Mouse (Mus musculus) intestine, embryonic 15.5 days (tissue): ENCODE measurements at regions not wholly inside any gene's neighbourhood (a gene's known extent, or its start where the extent isn't known, plus 50 kb on each side); places are given as distances from the start of the nearest gene placed in this dataset.

Experiments used
- ATAC-seq: fragments of 200-750 bp; cut with Nextera tagmentation; 2 replicates; pipeline ENCODE4 v1.8.0; 2017; ENCODE audit warnings: moderate TSS enrichment, moderate library complexity
- H3K27ac ChIP-seq: fragments of 300-500 bp; sonication (generic); 2 replicates; pipeline ENCODE4 v1.5.1; 2015; ENCODE audit warnings: mild to moderate bottlenecking, inconsistent platforms
- H3K27me3 ChIP-seq: fragments of 300-500 bp; sonication (generic); replicated peaks from 2 replicates; pipeline ENCODE4 v1.6.1; 2015; ENCODE audit warnings: inconsistent platforms
- H3K36me3 ChIP-seq: fragments of 300-500 bp; sonication (generic); 2 replicates; pipeline ENCODE4 v1.6.1; 2015; ENCODE audit warnings: inconsistent platforms
- H3K4me1 ChIP-seq: fragments of 300-500 bp; sonication (generic); replicated peaks from 2 replicates; pipeline ENCODE4 v1.6.1; 2015; ENCODE audit warnings: inconsistent platforms
- H3K4me2 ChIP-seq: fragments of 300-500 bp; sonication (generic); replicated peaks from 2 replicates; pipeline ENCODE4 v1.6.1; 2015; ENCODE audit warnings: mild to moderate bottlenecking, inconsistent platforms
- H3K4me3 ChIP-seq: fragments of 300-500 bp; sonication (generic); replicated peaks from 2 replicates; pipeline ENCODE4 v1.5.1; 2015; ENCODE audit warnings: inconsistent platforms
- H3K9ac ChIP-seq: fragments of 300-500 bp; sonication (generic); 2 replicates; pipeline ENCODE4 v1.6.1; 2015; ENCODE audit warnings: inconsistent platforms
- H3K9me3 ChIP-seq: fragments of 300-500 bp; sonication (generic); 2 replicates; pipeline ENCODE4 v1.6.1; 2016; ENCODE audit warnings: inconsistent platforms
- WGBS: fragments of 180-500 bp; shearing (Covaris S2); methylation state at CpG from one replicate; pipeline ENCODE4 v1.1.7; 2015; 5-methylcytosine and 5-hydroxymethylcytosine counted together

GRCm38 (mm10) chr10:118739849-118740481 lies 130.0 kb downstream of the Dyrk2 start:
- H3K9me3 ChIP-seq = no peaks in the 10 kb centered on the region
- no peak for ATAC-seq
- H3K9ac ChIP-seq = no peak overlapping the region
- WGBS = 74% methylated on average over 10 of the region's 10 CpGs
- no peaks in the 10 kb centered on the region for H3K27me3 ChIP-seq
- H3K27ac ChIP-seq = no peak overlapping the region
- no peak overlapping the region for H3K4me2 ChIP-seq
- no peaks in the 10 kb centered on the region for H3K36me3 ChIP-seq
- no peak overlapping the region for H3K4me3 ChIP-seq
- no peaks in the 10 kb centered on the region for H3K4me1 ChIP-seq

GRCm38 (mm10) chr10:118743831-118744230 lies 126.2 kb downstream of the Dyrk2 start:
- ATAC-seq = no peak
- no peak overlapping the region for H3K4me3 ChIP-seq
- peaks cover 7% of the 10 kb centered on the region; the same call in 1 of the 2 replicates for H3K4me1 ChIP-seq
- no peaks in the 10 kb centered on the region for H3K27me3 ChIP-seq
- no peak overlapping the region for H3K27ac ChIP-seq
- H3K4me2 ChIP-seq = no peak overlapping the region
- no peak overlapping the region for H3K9ac ChIP-seq
- H3K9me3 ChIP-seq = no peaks in the 10 kb centered on the region
- no peaks in the 10 kb centered on the region for H3K36me3 ChIP-seq
- 90% methylated on average over 9 of the region's 9 CpGs for WGBS

- H3K4me2 ChIP-seq = no peak overlapping the region
- H3K27me3 ChIP-seq = no peaks in the 10 kb centered on the region
- no peaks in the 10 kb centered on the region for H3K36me3 ChIP-seq
- peak; percentile 84 for ATAC-seq
- no peak overlapping the region for H3K9ac ChIP-seq
- peak overlapping the region; percentile 80 for H3K27ac ChIP-seq
- no peaks in the 10 kb centered on the region for H3K9me3 ChIP-seq
- H3K4me3 ChIP-seq = no peak overlapping the region
- peaks cover 7% of the 10 kb centered on the region; the same call in 1 of the 2 replicates for H3K4me1 ChIP-seq
- 35% methylated on average over 4 of the region's 4 CpGs for WGBS
These were observed 123.2 kb downstream of the Dyrk2 start for GRCm38 (mm10) chr10:118746719-118747395.

- Histone ChIP-seq H3K4me1 (peaks cover 7% of the 10 kb centered on the region; the same call in 1 of the 2 replicates), H3K4me2 (no peak overlapping the region), H3K9me3 (no peaks in the 10 kb centered on the region), H3K4me3 (no peak overlapping the region), H3K36me3 (no peaks in the 10 kb centered on the region), H3K9ac (no peak overlapping the region), H3K27me3 (no peaks in the 10 kb centered on the region), H3K27ac (no peak overlapping the region)
- WGBS = 82% methylated on average over 1 of the region's 1 CpGs
- ATAC-seq = no peak
These were observed 121.0 kb downstream of the Dyrk2 start for GRCm38 (mm10) chr10:118749039-118749438.

- H3K9ac ChIP-seq = no peak overlapping the region
- no peaks in the 10 kb centered on the region for H3K9me3 ChIP-seq
- 82% methylated on average over 6 of the region's 6 CpGs for WGBS
- H3K4me2 ChIP-seq = no peak overlapping the region
- H3K4me3 ChIP-seq = no peak overlapping the region
- H3K27ac ChIP-seq = no peak overlapping the region
- H3K36me3 ChIP-seq = no peaks in the 10 kb centered on the region
- H3K27me3 ChIP-seq = no peaks in the 10 kb centered on the region
- peaks cover 7% of the 10 kb centered on the region; the same call in 1 of the 2 replicates for H3K4me1 ChIP-seq
- no peak for ATAC-seq
These were observed 120.3 kb downstream of the Dyrk2 start for GRCm38 (mm10) chr10:118749756-118750155.

- 75% methylated on average over 2 of the region's 2 CpGs for WGBS
- no peak overlapping the region for H3K4me3 ChIP-seq
- H3K4me2 ChIP-seq = no peak overlapping the region
- no peaks in the 10 kb centered on the region for H3K27me3 ChIP-seq
- peaks cover 7% of the 10 kb centered on the region; the same call in 1 of the 2 replicates for H3K4me1 ChIP-seq
- H3K9me3 ChIP-seq = no peaks in the 10 kb centered on the region
- H3K9ac ChIP-seq = no peak overlapping the region
- no peak for ATAC-seq
- H3K36me3 ChIP-seq = no peaks in the 10 kb centered on the region
- H3K27ac ChIP-seq = no peak overlapping the region
These were observed 118.9 kb downstream of the Dyrk2 start for GRCm38 (mm10) chr10:118751110-118751509.

- Histone ChIP-seq H3K4me2 (no peak overlapping the region), H3K9me3 (no peaks in the 10 kb centered on the region), H3K27ac (no peak overlapping the region), H3K27me3 (no peaks in the 10 kb centered on the region), H3K36me3 (no peaks in the 10 kb centered on the region), H3K4me1 (no peaks in the 10 kb centered on the region), H3K9ac (no peak overlapping the region), H3K4me3 (no peak overlapping the region)
- WGBS = 79% methylated on average over 5 of the region's 5 CpGs
- no peak for ATAC-seq
These were observed 116.8 kb downstream of the Dyrk2 start for GRCm38 (mm10) chr10:118753061-118753775.

GRCm38 (mm10) chr10:118754791-118755190 lies 115.2 kb downstream of the Dyrk2 start:
- H3K4me3 ChIP-seq = no peak overlapping the region
- H3K9ac ChIP-seq = no peak overlapping the region
- H3K9me3 ChIP-seq = no peaks in the 10 kb centered on the region
- no peaks in the 10 kb centered on the region for H3K4me1 ChIP-seq
- no peak for ATAC-seq
- no peak overlapping the region for H3K27ac ChIP-seq
- no peaks in the 10 kb centered on the region for H3K36me3 ChIP-seq
- H3K27me3 ChIP-seq = no peaks in the 10 kb centered on the region
- WGBS = 91% methylated on average over 13 of the region's 13 CpGs
- no peak overlapping the region for H3K4me2 ChIP-seq

GRCm38 (mm10) chr10:118758825-118759471 lies 111.1 kb downstream of the Dyrk2 start:
- H3K27me3 ChIP-seq = no peaks in the 10 kb centered on the region
- no peaks in the 10 kb centered on the region for H3K9me3 ChIP-seq
- H3K9ac ChIP-seq = no peak overlapping the region
- H3K4me2 ChIP-seq = no peak overlapping the region
- no peak overlapping the region for H3K4me3 ChIP-seq
- 88% methylated on average over 18 of the region's 18 CpGs for WGBS
- H3K27ac ChIP-seq = no peak overlapping the region
- H3K36me3 ChIP-seq = no peaks in the 10 kb centered on the region
- ATAC-seq = no peak
- H3K4me1 ChIP-seq = peaks cover 11% of the 10 kb centered on the region

GRCm38 (mm10) chr10:118760441-118760840 lies 109.6 kb downstream of the Dyrk2 start:
- Histone ChIP-seq H3K9me3 (no peaks in the 10 kb centered on the region), H3K4me1 (peaks cover 11% of the 10 kb centered on the region), H3K27me3 (no peaks in the 10 kb centered on the region), H3K36me3 (no peaks in the 10 kb centered on the region), H3K4me2 (no peak overlapping the region), H3K27ac (no peak overlapping the region), H3K4me3 (no peak overlapping the region), H3K9ac (no peak overlapping the region)
- ATAC-seq = no peak
- WGBS = 70% methylated on average over 8 of the region's 8 CpGs

- H3K9me3 ChIP-seq = no peaks in the 10 kb centered on the region
- 47% methylated on average over 10 of the region's 10 CpGs for WGBS
- H3K27me3 ChIP-seq = no peaks in the 10 kb centered on the region
- peaks cover 11% of the 10 kb centered on the region for H3K4me1 ChIP-seq
- H3K4me2 ChIP-seq = no peak overlapping the region
- ATAC-seq = peak; percentile 40
- peak overlapping the region; percentile 59 for H3K27ac ChIP-seq
- H3K36me3 ChIP-seq = no peaks in the 10 kb centered on the region
- no peak overlapping the region for H3K9ac ChIP-seq
- H3K4me3 ChIP-seq = no peak overlapping the region
These were observed 108.7 kb downstream of the Dyrk2 start for GRCm38 (mm10) chr10:118761101-118761868.
